Comparison of ENCODE assay signal across 8 mouse cellular contexts in the genomic region with DNA sequence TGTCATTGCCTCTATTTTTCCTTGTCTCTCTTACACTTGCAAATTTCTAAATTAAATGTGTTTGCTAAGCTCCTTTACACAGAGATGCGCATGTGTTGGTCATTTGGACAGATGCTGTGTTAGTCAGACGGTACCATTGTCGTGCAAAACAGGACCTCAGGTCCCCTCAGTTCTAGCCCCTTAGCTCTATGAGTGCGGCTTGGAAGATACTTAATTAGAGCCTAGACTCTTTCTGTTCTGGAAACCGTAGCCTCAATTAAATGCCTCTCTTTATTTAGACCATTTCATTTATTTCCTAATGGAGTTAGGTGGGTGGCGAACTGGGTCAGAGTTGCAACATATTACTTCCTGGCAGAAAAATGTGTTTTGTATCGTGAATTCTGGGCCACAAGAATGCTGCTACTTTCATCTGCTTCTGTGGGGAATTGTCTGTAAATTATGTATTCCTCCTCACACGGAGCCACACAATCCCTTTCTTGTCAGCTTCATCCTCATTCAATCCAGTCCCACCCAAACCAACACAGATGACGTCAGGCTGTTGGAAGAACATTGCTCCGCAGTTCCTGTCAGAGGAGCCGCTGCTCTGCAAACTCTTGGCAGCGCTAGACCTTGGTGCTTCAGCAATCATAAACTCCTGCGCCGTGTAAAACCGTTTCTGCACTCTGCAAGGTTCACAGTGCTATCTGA.
DNase-seq lines count a peak whose midpoint lies in the region; ATAC-seq and TF ChIP-seq lines count a peak whose summit lies in the region.

No protein-coding gene starts in this region.

- H3K9ac ChIP-seq in forebrain, embryonic 13.5 days = peak overlapping the region; percentile 38; the same call in 1 of the 2 replicates
- H3K9ac ChIP-seq in heart, postnatal 0 days (replicated peaks; ENCODE audit: low read depth, low read length) = no peak overlapping the region

- no peak for TF ChIP-seq CTCF in heart, postnatal 0 days (IDR thresholded peaks at IDR 0.05; ENCODE audit: low read depth)

- peak overlapping the region; percentile 57 for H3K4me2 ChIP-seq in forebrain, embryonic 13.5 days
- H3K4me2 ChIP-seq in heart, postnatal 0 days (ENCODE audit: low read depth, low read length) = peak overlapping the region; percentile 37

- ATAC-seq in cerebellum, adult (ENCODE audit: insufficient number of reproducible peaks, low FRiP score, low TSS enrichment) = peak; percentile 72
- peak; percentile 87 for ATAC-seq in forebrain, embryonic 13.5 days
- no peak for ATAC-seq in heart, postnatal 0 days (ENCODE audit: insufficient read depth, low read depth)

- H3K9me3 ChIP-seq in forebrain, embryonic 13.5 days (replicated peaks) = no peaks in the 10 kb centered on the region
- H3K9me3 ChIP-seq in heart, postnatal 0 days (replicated peaks; ENCODE audit: control insufficient read depth, low read length) = no peaks in the 10 kb centered on the region

- TF ChIP-seq EP300 in heart, postnatal 0 days (IDR thresholded peaks at IDR 0.05; ENCODE audit: low read depth) = no peak

- H3K27ac ChIP-seq in forebrain, embryonic 13.5 days = peak overlapping the region; percentile 48; the same call in 1 of the 2 replicates
- H3K27ac ChIP-seq in heart, postnatal 0 days (ENCODE audit: low read depth) = no peak overlapping the region

- peak; percentile 9 for DNase-seq in 3T3-L1 (ENCODE audit: low read depth, low spot score)
- DNase-seq in heart, postnatal 0 days (ENCODE audit: low spot score) = peak; percentile 42
- peak; percentile 24 for DNase-seq in layer of hippocampus, adult 9-10 months (ENCODE audit: low spot score)
- peak; percentile 56 for DNase-seq in lung, postnatal 36 days
- DNase-seq in right cerebral cortex, postnatal 36 days (ENCODE audit: low spot score in 2 of 2) = peak; percentile 61 to 83
- no peak for DNase-seq in thymus, postnatal 25 days

- H3K27me3 ChIP-seq in forebrain, embryonic 13.5 days = no peaks in the 10 kb centered on the region
- no peaks in the 10 kb centered on the region for H3K27me3 ChIP-seq in heart, postnatal 0 days (ENCODE audit: control insufficient read depth, insufficient read depth, low read length)

- H3K36me3 ChIP-seq in forebrain, embryonic 13.5 days (ENCODE audit: poor library complexity, severe bottlenecking) = no peaks in the 10 kb centered on the region
- H3K36me3 ChIP-seq in heart, postnatal 0 days (replicated peaks; ENCODE audit: control insufficient read depth, insufficient read depth, low read length) = no peaks in the 10 kb centered on the region

- 10% methylated on average over 15 of the region's 15 CpGs for WGBS in forebrain, embryonic 13.5 days
- WGBS in heart, postnatal 0 days = 40% methylated on average over 15 of the region's 15 CpGs

- peaks cover 29% of the 10 kb centered on the region for H3K4me1 ChIP-seq in forebrain, embryonic 13.5 days
- no peaks in the 10 kb centered on the region for H3K4me1 ChIP-seq in heart, postnatal 0 days (ENCODE audit: control insufficient read depth, insufficient read depth)

- peak overlapping the region; percentile 25 for H3K4me3 ChIP-seq in forebrain, embryonic 13.5 days
- H3K4me3 ChIP-seq in heart, postnatal 0 days (ENCODE audit: low read depth, low read length) = no peak overlapping the region
